Mouse (Mus musculus) midbrain, embryonic 16.5 days (tissue): ENCODE measurements around the gene Atxn2l. TPM values are rescaled to one million over a fixed set of nuclear protein-coding genes. Genes with fewer than 3 reads are reported as not detected.
A peak's percentile ranks its signal among the peaks of the same experiment; 100 is the strongest.
"Not testable (repeated sequence)": the region's sequence is repeated elsewhere in the genome, so short reads cannot be mapped to it uniquely, and the experiment has no call there.

Experiments
- ATAC-seq: fragments of 200-750 bp; cut with Nextera tagmentation; 2 replicates; pipeline ENCODE4 v1.8.0; 2017; ENCODE audit warnings: moderate TSS enrichment
- H3K27ac ChIP-seq: fragments of 300-500 bp; sonication (generic); 2 replicates; pipeline ENCODE4 v1.5.1; 2014; ENCODE audit warnings: mild to moderate bottlenecking, low read length, mixed read lengths
- H3K27me3 ChIP-seq: fragments of 300-500 bp; sonication (generic); 2 replicates; pipeline ENCODE4 v1.6.1; 2014; ENCODE audit warnings: low read depth, low read length, mixed read lengths; ENCODE audit not compliant: control insufficient read depth, insufficient read depth
- H3K36me3 ChIP-seq: fragments of 300-500 bp; sonication (generic); 2 replicates; pipeline ENCODE4 v1.6.1; 2014; ENCODE audit warnings: mild to moderate bottlenecking, low read length, moderate library complexity, mixed read lengths; ENCODE audit not compliant: control insufficient read depth, insufficient read depth
- H3K4me1 ChIP-seq: fragments of 300-500 bp; sonication (generic); 2 replicates; pipeline ENCODE4 v1.6.1; 2014; ENCODE audit warnings: mild to moderate bottlenecking, low read length, mixed read lengths; ENCODE audit not compliant: control insufficient read depth, insufficient read depth
- H3K4me2 ChIP-seq: fragments of 300-500 bp; sonication (generic); 2 replicates; pipeline ENCODE4 v1.6.1; 2014; ENCODE audit warnings: mild to moderate bottlenecking, low read length, mixed read lengths
- H3K4me3 ChIP-seq: fragments of 300-500 bp; sonication (generic); 2 replicates; pipeline ENCODE4 v1.5.1; 2014; ENCODE audit warnings: low read depth, mild to moderate bottlenecking, low read length, moderate library complexity, mixed read lengths
- H3K9ac ChIP-seq: fragments of 300-500 bp; sonication (generic); 2 replicates; pipeline ENCODE4 v1.6.1; 2014; ENCODE audit warnings: low read depth, low read length, mixed read lengths
- H3K9me3 ChIP-seq: fragments of 300-500 bp; sonication (generic); replicated peaks from 2 replicates; pipeline ENCODE4 v1.6.1; 2014; ENCODE audit warnings: mild to moderate bottlenecking, low read length, mixed read lengths; ENCODE audit not compliant: control insufficient read depth, poor library complexity, severe bottlenecking
- WGBS: fragments of 180-500 bp; shearing (Covaris S2); extraction: QIAGEN DNeasy Blood & Tissue Kit; methylation state at CpG from one replicate; pipeline ENCODE4 v1.1.7; 2014; 5-methylcytosine and 5-hydroxymethylcytosine counted together
- polyA plus RNA-seq: library from polyadenylated mRNA; unstranded; fragments of >200 nt; fragmentation: Nextera tagmentation; extraction: Ambion mirVana; gene quantifications from 2 replicates; pipeline ENCODE4 v1.2.1, GENCODE M21; 2015

Atxn2l gene
- polyA plus RNA-seq, 1 experiment from 2014 or later, result 66.9 TPM

GRCm38 (mm10) chr7:126497966-126498365, 5.3 kb downstream of the Atxn2l start:
- peaks cover 10% of the 10 kb centered on the region for H3K4me1 ChIP-seq
- H3K4me3 ChIP-seq, result no peak overlapping the region
- no peak for ATAC-seq
- H3K9ac ChIP-seq, result no peak overlapping the region
- peaks cover 66% of the 10 kb centered on the region for H3K36me3 ChIP-seq
- H3K27me3 ChIP-seq, result no peaks in the 10 kb centered on the region
- H3K4me2 ChIP-seq, result no peak overlapping the region
- 93% methylated on average over 12 of the region's 12 CpGs for WGBS
- H3K9me3 ChIP-seq, result no peaks in the 10 kb centered on the region
- H3K27ac ChIP-seq, result no peak overlapping the region

- no peak overlapping the region for H3K4me3 ChIP-seq
- H3K4me1 ChIP-seq, result peaks cover 10% of the 10 kb centered on the region
- H3K27ac ChIP-seq, result no peak overlapping the region
- no peak overlapping the region for H3K4me2 ChIP-seq
- no peaks in the 10 kb centered on the region for H3K9me3 ChIP-seq
- no peak overlapping the region for H3K9ac ChIP-seq
- no peaks in the 10 kb centered on the region for H3K27me3 ChIP-seq
- ATAC-seq, result no peak
- 93% methylated on average over 5 of the region's 5 CpGs for WGBS
- peaks cover 78% of the 10 kb centered on the region for H3K36me3 ChIP-seq
Measured at GRCm38 (mm10) chr7:126496475-126496874, 6.8 kb downstream of the Atxn2l start.

- Histone ChIP-seq H3K4me3 (no peak overlapping the region), H3K27ac (no peak overlapping the region), H3K36me3 (peaks cover 70% of the 10 kb centered on the region), H3K9ac (no peak overlapping the region), H3K4me1 (no peaks in the 10 kb centered on the region), H3K27me3 (no peaks in the 10 kb centered on the region), H3K9me3 (no peaks in the 10 kb centered on the region), H3K4me2 (no peak overlapping the region)
- ATAC-seq, result no peak
- 96% methylated on average over 6 of the region's 6 CpGs for WGBS
Measured at GRCm38 (mm10) chr7:126494120-126494519, 9.1 kb downstream of the Atxn2l start.

- Histone ChIP-seq H3K9ac (no peak overlapping the region), H3K4me3 (no peak overlapping the region), H3K4me2 (no peak overlapping the region), H3K4me1 (peaks cover 8% of the 10 kb centered on the region), H3K9me3 (no peaks in the 10 kb centered on the region), H3K36me3 (peaks cover 55% of the 10 kb centered on the region), H3K27ac (no peak overlapping the region), H3K27me3 (no peaks in the 10 kb centered on the region)
- ATAC-seq, result no peak
- WGBS, result 56% methylated on average over 11 of the region's 11 CpGs
Measured at GRCm38 (mm10) chr7:126491973-126492372, 11.3 kb downstream of the Atxn2l start.

- Histone ChIP-seq H3K4me2 (no peak overlapping the region), H3K27ac (no peak overlapping the region), H3K27me3 (no peaks in the 10 kb centered on the region), H3K9me3 (no peaks in the 10 kb centered on the region), H3K4me3 (no peak overlapping the region), H3K36me3 (peaks cover 49% of the 10 kb centered on the region), H3K9ac (no peak overlapping the region), H3K4me1 (peaks cover 8% of the 10 kb centered on the region)
- ATAC-seq, result no peak
- WGBS, result 73% methylated on average over 1 of the region's 1 CpGs
Measured at GRCm38 (mm10) chr7:126491005-126491404, 12.2 kb downstream of the Atxn2l start.

- H3K4me3 ChIP-seq, result peak overlapping the region; percentile 62
- H3K27me3 ChIP-seq, ATAC-seq, H3K9me3 ChIP-seq, H3K4me1 ChIP-seq: not testable (repeated sequence)
- WGBS, result 19% methylated on average over 18 of the region's 25 CpGs
- peak overlapping the region; percentile 74 for H3K9ac ChIP-seq
- peaks cover 18% of the 10 kb centered on the region for H3K36me3 ChIP-seq
- peak overlapping the region; percentile 43 for H3K27ac ChIP-seq
- peak overlapping the region; percentile 82 for H3K4me2 ChIP-seq
Measured at GRCm38 (mm10) chr7:126487617-126488385, 15.4 kb downstream of the Atxn2l start.

- Histone ChIP-seq H3K4me3 (peak within 1 kb of the TSS; percentile 62), H3K4me2 (peak within 1 kb of the TSS; percentile 82), H3K9ac (peak within 1 kb of the TSS; percentile 74), H3K27ac (peak within 1 kb of the TSS; percentile 48), H3K27me3 (no peaks in the 10 kb centered on the region), H3K36me3 (peaks cover 11% of the 10 kb centered on the region), H3K9me3 (no peaks in the 10 kb centered on the region), H3K4me1 (peaks cover 15% of the 10 kb centered on the region)
- WGBS, result under 1% methylated on average over 32 of the region's 32 CpGs
- ATAC-seq, result peak; percentile 95
Measured at GRCm38 (mm10) chr7:126487052-126487483, 16.2 kb downstream of the Atxn2l start, which contains the start of gene Tufm. Tufm (plus strand) TSS chr7:126487361.

GRCm38 (mm10) chr7:126482392-126482871, 20.8 kb downstream of the Atxn2l start:
- Histone ChIP-seq H3K4me1 (peaks cover 6% of the 10 kb centered on the region), H3K27ac (peak overlapping the region; percentile 55; the same call in 1 of the 2 replicates), H3K9me3 (no peaks in the 10 kb centered on the region), H3K4me3 (peak overlapping the region; percentile 35), H3K36me3 (no peaks in the 10 kb centered on the region), H3K4me2 (peak overlapping the region; percentile 68), H3K27me3 (no peaks in the 10 kb centered on the region), H3K9ac (peak overlapping the region; percentile 56)
- ATAC-seq, result peak; percentile 27; the same call in 1 of the 2 replicates
- 0% methylated on average over 19 of the region's 23 CpGs for WGBS

GRCm38 (mm10) chr7:126481699-126482098, 21.5 kb downstream of the Atxn2l start:
- 21% methylated on average over 5 of the region's 5 CpGs for WGBS
- Histone ChIP-seq H3K9me3 (no peaks in the 10 kb centered on the region), H3K27me3 (no peaks in the 10 kb centered on the region), H3K4me2 (no peak overlapping the region), H3K4me1 (peaks cover 6% of the 10 kb centered on the region), H3K9ac (no peak overlapping the region), H3K36me3 (no peaks in the 10 kb centered on the region), H3K4me3 (no peak overlapping the region), H3K27ac (no peak overlapping the region)
- no peak for ATAC-seq
